Mouse (Mus musculus) MEL (cell line): Measurements from ENCODE around the gene Rpa1.

Experiments
- CTCF ChIP-seq, 3 experiments: IDR thresholded peaks in 2 of 3; conservative IDR thresholded peaks in 1 of 3; 2 replicates each; pipeline ENCODE4 v1.5.1; 2011 to 2012; ENCODE audit warnings: low read length in 3 of 3, low read depth in 2 of 3, mild to moderate bottlenecking in 2 of 3, improper control_type of control experiment in 1 of 3, inconsistent platforms in 1 of 3, mixed read lengths in 1 of 3, moderate library complexity in 1 of 3; ENCODE audit not compliant: control insufficient read depth in 1 of 3, insufficient read depth in 1 of 3, poor library complexity in 1 of 3, severe bottlenecking in 1 of 3
- GATA1 ChIP-seq: IDR thresholded peaks from 2 replicates; pipeline ENCODE4 v1.6.1; 2011; ENCODE audit warnings: low read depth, low read length, improper control_type of control experiment
- TAL1 ChIP-seq: IDR thresholded peaks from 2 replicates; pipeline ENCODE4 v1.6.1; 2012; ENCODE audit warnings: mild to moderate bottlenecking, inconsistent platforms, low read length, moderate library complexity, mixed read lengths

GRCm38 (mm10) chr11:75346556-75347187 is 1.5 kb downstream of the Rpa1 start:
- TF ChIP-seq CTCF (IDR thresholded peaks at IDR 0.05 in 2 of 3, conservative IDR thresholded peaks at IDR 0.05 in 1 of 3; ENCODE audit: control insufficient read depth in 1 of 3, insufficient read depth in 1 of 3, low read depth in 2 of 3, low read length in 3 of 3, poor library complexity in 1 of 3, severe bottlenecking in 1 of 3) (no peak), TAL1 (no peak), GATA1 (no peak)
